Mouse (Mus musculus): ENCODE measurements around the gene Gm9970.
"Not testable (repeated sequence)": the region's sequence is repeated elsewhere in the genome, so short reads cannot be mapped to it uniquely, and the experiment has no call there.

Gm9970 gene

GRCm38 (mm10) chr5:31222696-31223095 lies 18.3 kb downstream of the Gm9970 start:
- no peak for DNase-seq (ENCODE audit: low read depth, low spot score)

- DNase-seq (ENCODE audit: low read depth, low spot score), result peak; percentile 60
Measured at GRCm38 (mm10) chr5:31221304-31221945, 19.6 kb downstream of the Gm9970 start.

- peak; percentile 94 for DNase-seq (ENCODE audit: low read depth, low spot score)
Measured at GRCm38 (mm10) chr5:31220448-31221303, 20.4 kb downstream of the Gm9970 start, which contains the start of gene Ppm1g. Gene Ppm1g, minus strand, starts transcription at chr5:31220687.

- DNase-seq (ENCODE audit: low read depth, low spot score), result peak; percentile 42
Measured at GRCm38 (mm10) chr5:31219911-31220447, 21.1 kb downstream of the Gm9970 start.

- DNase-seq (ENCODE audit: low read depth, low spot score), result no peak
Measured at GRCm38 (mm10) chr5:31219474-31219873, 21.6 kb downstream of the Gm9970 start.

GRCm38 (mm10) chr5:31219070-31219469 lies 22.0 kb downstream of the Gm9970 start:
- DNase-seq (ENCODE audit: low read depth, low spot score), result peak; percentile 56

- DNase-seq (ENCODE audit: low read depth, low spot score), result no peak
Measured at GRCm38 (mm10) chr5:31218294-31218693, 22.7 kb downstream of the Gm9970 start.

GRCm38 (mm10) chr5:31216554-31216953 lies 24.5 kb downstream of the Gm9970 start:
- DNase-seq (ENCODE audit: low read depth, low spot score), result not testable (repeated sequence)

- DNase-seq (ENCODE audit: low read depth, low spot score), result no peak
Measured at GRCm38 (mm10) chr5:31204421-31204820, 36.6 kb downstream of the Gm9970 start.

GRCm38 (mm10) chr5:31203866-31204265 lies 37.2 kb downstream of the Gm9970 start:
- DNase-seq (ENCODE audit: low read depth, low spot score), result no peak

- DNase-seq (ENCODE audit: low read depth, low spot score), result no peak
Measured at GRCm38 (mm10) chr5:31202933-31203332, 38.1 kb downstream of the Gm9970 start.

- DNase-seq (ENCODE audit: low read depth, low spot score), result peak; percentile 92
Measured at GRCm38 (mm10) chr5:31201742-31202590, 39.1 kb downstream of the Gm9970 start, which contains the start of gene Zfp513. Gene Zfp513, minus strand, starts transcription at chr5:31202303.

GRCm38 (mm10) chr5:31201042-31201741 lies 39.8 kb downstream of the Gm9970 start:
- DNase-seq (ENCODE audit: low read depth, low spot score), result no peak

- DNase-seq (ENCODE audit: low read depth, low spot score), result no peak
Measured at GRCm38 (mm10) chr5:31200327-31200768, 40.7 kb downstream of the Gm9970 start.

GRCm38 (mm10) chr5:31199893-31200292 lies 41.1 kb downstream of the Gm9970 start:
- DNase-seq (ENCODE audit: low read depth, low spot score), result no peak

GRCm38 (mm10) chr5:31199321-31199892 lies 41.6 kb downstream of the Gm9970 start:
- no peak for DNase-seq (ENCODE audit: low read depth, low spot score)

GRCm38 (mm10) chr5:31198616-31199320 lies 42.3 kb downstream of the Gm9970 start:
- DNase-seq (ENCODE audit: low read depth, low spot score), result no peak

- no peak for DNase-seq (ENCODE audit: low read depth, low spot score)
Measured at GRCm38 (mm10) chr5:31198170-31198569, 42.9 kb downstream of the Gm9970 start.

- DNase-seq (ENCODE audit: low read depth, low spot score), result no peak
Measured at GRCm38 (mm10) chr5:31197072-31197471, 44.0 kb downstream of the Gm9970 start.

GRCm38 (mm10) chr5:31196207-31196606 lies 44.8 kb downstream of the Gm9970 start:
- DNase-seq (ENCODE audit: low read depth, low spot score), result no peak
